Mouse (Mus musculus) forebrain, embryonic 10.5 days (tissue): Measurements from ENCODE around the gene Prlr. TPM values are rescaled to one million over a fixed set of nuclear protein-coding genes. Genes with fewer than 3 reads are reported as not detected.

Source experiments
- DNase-seq: peaks from one replicate; pipeline ENCODE4 v3.0.0-alpha.2; 2017; ENCODE audit warnings: low spot score; ENCODE audit errors: extremely low spot score
- H3K27ac ChIP-seq: fragments of 300-500 bp; sonication (generic); 2 replicates; pipeline ENCODE4 v1.5.1; 2016; ENCODE audit warnings: mild to moderate bottlenecking
- H3K27me3 ChIP-seq: fragments of 300-500 bp; sonication (generic); 2 replicates; pipeline ENCODE4 v1.6.1; 2016; ENCODE audit warnings: mild to moderate bottlenecking; ENCODE audit not compliant: poor library complexity, severe bottlenecking
- H3K36me3 ChIP-seq: fragments of 300-500 bp; sonication (generic); replicated peaks from 2 replicates; pipeline ENCODE4 v1.6.1; 2016; ENCODE audit warnings: mild to moderate bottlenecking, moderate library complexity
- H3K4me1 ChIP-seq: fragments of 300-500 bp; sonication (generic); 2 replicates; pipeline ENCODE4 v1.6.1; 2016
- H3K4me3 ChIP-seq: fragments of 300-500 bp; sonication (generic); 2 replicates; pipeline ENCODE4 v1.5.1; 2016; ENCODE audit warnings: mild to moderate bottlenecking, moderate library complexity
- H3K9me3 ChIP-seq: fragments of 300-500 bp; sonication (generic); 2 replicates; pipeline ENCODE4 v1.6.1; 2016; ENCODE audit warnings: mild to moderate bottlenecking, moderate library complexity
- WGBS: fragments of 180-500 bp; shearing (Covaris S2); methylation state at CpG from one replicate; pipeline ENCODE4 v1.1.7; 2016; 5-methylcytosine and 5-hydroxymethylcytosine counted together
- polyA plus RNA-seq: library from polyadenylated mRNA; unstranded; fragments of >200 nt; fragmentation: Nextera tagmentation; extraction: Ambion mirVana; gene quantifications from 2 replicates; pipeline ENCODE4 v1.2.1, GENCODE M21; 2016

Gene Prlr
- polyA plus RNA-seq, 1 experiment from 2014 or later = 0.07 TPM

DNA sequence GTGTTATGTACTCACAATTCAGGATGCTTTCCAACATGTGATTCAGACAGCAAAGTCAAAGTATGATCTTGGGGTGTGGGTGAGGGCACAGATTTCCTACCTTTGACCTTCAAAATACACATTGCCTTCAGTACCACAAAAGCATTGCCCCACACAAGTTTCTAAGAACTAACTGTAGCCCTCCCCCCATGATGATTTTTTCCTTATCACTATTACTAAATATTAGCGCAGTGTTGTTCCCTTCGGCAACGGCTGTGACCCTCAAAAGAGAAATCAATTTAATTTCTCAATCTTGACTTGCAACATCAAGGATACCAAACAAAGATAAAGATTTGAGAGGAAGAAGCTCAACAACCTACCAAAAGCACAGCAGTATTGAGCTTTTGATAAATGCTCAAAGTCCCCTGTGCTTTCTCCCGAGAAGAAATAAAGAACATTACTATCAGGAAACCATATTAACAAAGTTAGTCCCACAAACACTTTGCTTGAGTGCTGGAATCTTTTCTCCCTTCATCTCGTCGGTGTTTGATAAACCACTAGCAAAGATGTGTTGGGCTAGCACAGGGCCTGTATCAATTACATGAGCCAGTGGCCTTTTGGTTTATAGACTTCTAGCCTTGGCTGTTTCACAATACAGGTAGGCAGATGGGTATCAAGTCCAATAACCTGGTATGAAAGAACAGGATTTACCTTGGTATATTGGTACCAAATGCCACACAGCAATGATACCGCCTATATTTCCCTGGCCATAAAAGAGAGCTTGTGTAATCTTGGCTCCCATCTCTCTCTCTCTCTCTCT, 25.7 kb downstream of the Prlr start:
- Histone ChIP-seq H3K9me3 (no peaks in the 10 kb centered on the region), H3K27me3 (no peaks in the 10 kb centered on the region), H3K4me1 (no peaks in the 10 kb centered on the region), H3K27ac (no peak overlapping the region), H3K4me3 (no peak overlapping the region), H3K36me3 (no peaks in the 10 kb centered on the region)
- no peak for DNase-seq
- WGBS = 92% methylated on average over 7 of the region's 7 CpGs

DNA sequence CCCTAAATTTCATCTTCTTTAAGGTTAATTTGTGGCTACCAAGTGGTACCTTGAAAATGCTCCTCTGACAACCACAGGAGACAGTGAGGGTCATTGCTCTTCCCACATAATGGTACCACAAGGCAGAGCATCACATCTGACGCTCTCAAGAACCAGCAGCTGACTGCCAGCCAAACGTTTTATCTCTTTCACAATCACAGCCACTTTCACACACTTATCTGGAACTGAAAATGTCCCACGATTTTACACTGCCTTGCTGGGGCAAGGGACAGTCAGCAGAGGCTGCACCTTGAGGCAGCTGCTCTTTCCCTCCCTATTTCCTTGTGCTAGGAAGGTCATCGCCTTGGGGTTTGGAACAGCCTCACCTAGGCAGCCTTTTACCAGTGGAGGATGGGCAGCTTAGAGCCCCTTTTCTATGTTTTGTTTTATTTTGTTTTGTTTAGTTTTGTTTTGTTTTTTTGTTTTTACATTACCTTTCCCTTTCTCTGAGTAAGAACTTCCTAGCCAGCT, 33.3 kb downstream of the Prlr start:
- Histone ChIP-seq H3K36me3 (no peaks in the 10 kb centered on the region), H3K4me3 (no peak overlapping the region), H3K27ac (no peak overlapping the region), H3K4me1 (no peaks in the 10 kb centered on the region), H3K27me3 (no peaks in the 10 kb centered on the region), H3K9me3 (no peaks in the 10 kb centered on the region)
- no peak for DNase-seq
- WGBS = 83% methylated on average over 4 of the region's 4 CpGs

DNA sequence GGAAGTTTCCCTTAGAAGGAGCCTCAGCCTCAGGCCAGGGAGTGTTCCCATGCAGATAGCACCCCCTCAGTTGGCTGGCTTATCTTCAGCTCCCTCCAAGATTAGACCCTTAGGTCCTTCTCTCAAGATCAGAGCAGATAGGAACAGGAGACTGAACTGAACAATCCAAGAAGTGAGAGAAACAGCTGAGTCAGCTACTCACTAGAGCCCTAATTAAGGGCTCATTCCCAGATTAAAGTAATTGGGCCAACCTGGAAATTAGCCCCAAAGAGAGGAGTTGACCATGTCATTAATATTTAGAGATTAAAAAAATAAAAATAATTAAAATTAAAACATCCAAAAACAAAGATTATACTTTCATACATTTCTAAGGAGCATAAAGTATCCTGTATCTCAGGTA, 35.0 kb downstream of the Prlr start:
- no peaks in the 10 kb centered on the region for H3K27me3 ChIP-seq
- no peak overlapping the region for H3K4me3 ChIP-seq
- no peaks in the 10 kb centered on the region for H3K36me3 ChIP-seq
- H3K4me1 ChIP-seq = no peaks in the 10 kb centered on the region
- no peaks in the 10 kb centered on the region for H3K9me3 ChIP-seq
- DNase-seq = no peak
- no peak overlapping the region for H3K27ac ChIP-seq

DNA sequence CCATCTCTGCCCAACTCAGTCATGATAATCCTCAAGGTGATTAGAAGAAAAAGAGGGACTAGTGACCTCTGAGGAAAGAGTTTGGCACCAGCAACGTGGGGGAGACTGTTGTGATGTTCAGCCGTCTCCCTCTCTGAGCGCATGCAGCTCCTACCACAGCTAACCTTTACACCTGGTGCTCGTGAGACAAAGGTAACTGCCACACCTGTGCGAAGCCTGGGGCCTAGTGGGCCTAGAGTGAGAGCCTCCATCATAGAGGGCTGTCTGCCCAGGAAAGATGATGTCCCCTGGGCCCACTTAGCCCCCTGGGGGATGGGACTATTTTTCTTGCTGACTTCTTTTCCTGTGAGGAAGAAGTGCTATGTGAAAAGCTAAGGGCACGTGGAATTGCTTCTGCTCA, 36.2 kb downstream of the Prlr start:
- Histone ChIP-seq H3K9me3 (no peaks in the 10 kb centered on the region), H3K4me1 (no peaks in the 10 kb centered on the region), H3K27me3 (no peaks in the 10 kb centered on the region), H3K36me3 (no peaks in the 10 kb centered on the region), H3K4me3 (no peak overlapping the region), H3K27ac (no peak overlapping the region)
- WGBS = 88% methylated on average over 6 of the region's 6 CpGs
- DNase-seq = no peak

DNA sequence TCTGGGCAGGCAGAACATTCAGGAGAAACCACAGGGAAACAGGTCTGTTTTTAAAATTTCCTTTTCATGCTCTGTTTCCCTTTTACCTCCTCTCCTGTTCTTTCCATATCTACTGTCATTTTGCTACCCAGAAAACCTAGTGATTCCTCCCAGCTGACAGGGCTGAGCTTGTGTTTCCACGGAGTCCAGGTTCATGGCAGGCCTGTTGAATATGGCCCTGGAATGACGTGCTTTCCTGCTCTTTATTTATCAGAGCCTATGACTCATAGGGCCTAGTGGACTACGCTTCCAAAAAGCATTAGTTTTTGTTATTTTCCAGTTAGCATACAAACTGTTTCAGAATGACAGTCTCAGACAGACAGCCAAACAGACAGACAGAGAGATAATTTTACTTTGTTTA, 36.7 kb downstream of the Prlr start:
- Histone ChIP-seq H3K36me3 (no peaks in the 10 kb centered on the region), H3K27me3 (no peaks in the 10 kb centered on the region), H3K9me3 (no peaks in the 10 kb centered on the region), H3K27ac (no peak overlapping the region), H3K4me1 (no peaks in the 10 kb centered on the region), H3K4me3 (no peak overlapping the region)
- 91% methylated on average over 3 of the region's 3 CpGs for WGBS
- DNase-seq = no peak

DNA sequence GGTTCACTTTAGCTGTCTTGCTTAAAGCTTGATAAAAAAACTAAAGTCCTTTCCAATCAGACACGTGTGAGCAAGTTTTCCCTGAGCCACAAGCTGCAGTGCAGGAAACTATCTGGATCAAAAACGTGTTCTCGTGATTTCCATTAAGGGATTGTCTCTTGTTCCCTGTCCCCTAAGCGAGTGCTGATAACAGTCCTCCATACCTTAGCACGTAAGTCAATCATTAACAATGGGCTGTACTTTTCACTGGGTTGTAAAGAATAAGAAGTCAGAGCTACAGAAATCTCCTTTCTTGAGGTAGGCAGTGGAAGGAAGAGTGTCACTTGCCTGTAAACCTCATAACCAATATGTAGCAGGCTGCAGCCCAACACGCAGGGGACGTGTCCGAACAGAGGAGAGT, 38.7 kb downstream of the Prlr start:
- H3K36me3 ChIP-seq = no peaks in the 10 kb centered on the region
- no peaks in the 10 kb centered on the region for H3K4me1 ChIP-seq
- 91% methylated on average over 8 of the region's 8 CpGs for WGBS
- no peaks in the 10 kb centered on the region for H3K27me3 ChIP-seq
- no peak overlapping the region for H3K27ac ChIP-seq
- no peak for DNase-seq
- H3K4me3 ChIP-seq = no peak overlapping the region
- no peaks in the 10 kb centered on the region for H3K9me3 ChIP-seq

DNA sequence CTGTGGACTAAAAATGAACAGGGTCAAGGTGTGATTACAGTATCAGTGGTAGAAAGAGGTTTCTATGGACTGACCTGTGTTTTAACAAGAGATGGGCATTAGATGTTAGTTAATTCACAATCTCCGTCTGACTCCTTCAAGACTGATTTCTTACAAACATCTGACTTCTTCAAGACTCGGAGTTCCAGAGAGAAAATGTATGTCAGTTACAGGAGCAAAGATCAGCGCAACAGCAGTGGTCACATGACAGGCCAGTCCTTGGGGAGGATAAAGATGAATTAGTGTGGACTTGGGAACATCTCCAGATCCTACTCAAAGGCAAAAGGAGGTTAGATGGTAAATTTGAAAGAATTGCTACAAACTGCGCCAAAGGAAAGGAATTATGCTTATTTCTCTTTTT, 39.2 kb downstream of the Prlr start:
- Histone ChIP-seq H3K4me1 (no peaks in the 10 kb centered on the region), H3K9me3 (no peaks in the 10 kb centered on the region), H3K36me3 (no peaks in the 10 kb centered on the region), H3K27ac (no peak overlapping the region), H3K4me3 (no peak overlapping the region), H3K27me3 (no peaks in the 10 kb centered on the region)
- 90% methylated on average over 4 of the region's 4 CpGs for WGBS
- DNase-seq = no peak

DNA sequence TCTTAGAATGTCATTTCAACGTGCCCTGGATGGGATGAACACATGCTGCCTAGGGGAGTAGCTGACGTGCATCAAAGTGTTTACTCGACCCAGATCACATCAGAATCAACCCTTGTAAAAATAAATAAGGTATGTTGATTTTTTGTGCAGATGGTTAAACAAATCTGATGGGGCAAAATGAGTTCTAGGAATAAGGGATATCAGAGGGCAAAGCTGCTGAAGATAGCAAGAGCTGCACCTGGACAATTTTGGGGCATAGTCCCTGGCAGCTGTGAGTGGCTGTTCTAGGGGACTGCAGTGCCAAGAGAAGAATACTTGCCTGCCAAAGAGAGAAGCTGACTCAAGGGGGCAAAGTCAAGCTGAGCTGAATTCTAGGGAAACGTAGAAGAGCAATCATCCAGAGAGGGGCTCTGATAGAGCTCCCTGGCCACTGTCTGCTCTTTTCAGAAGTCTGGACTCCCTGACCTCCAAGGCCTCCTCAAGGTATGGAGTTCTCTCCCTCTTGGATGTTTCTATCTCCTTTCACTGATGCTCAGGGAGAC, 46.6 kb downstream of the Prlr start:
- no peaks in the 10 kb centered on the region for H3K36me3 ChIP-seq
- 75% methylated on average over 4 of the region's 4 CpGs for WGBS
- no peaks in the 10 kb centered on the region for H3K4me1 ChIP-seq
- no peaks in the 10 kb centered on the region for H3K9me3 ChIP-seq
- no peaks in the 10 kb centered on the region for H3K27me3 ChIP-seq
- H3K4me3 ChIP-seq = no peak overlapping the region
- DNase-seq = no peak
- H3K27ac ChIP-seq = no peak overlapping the region

DNA sequence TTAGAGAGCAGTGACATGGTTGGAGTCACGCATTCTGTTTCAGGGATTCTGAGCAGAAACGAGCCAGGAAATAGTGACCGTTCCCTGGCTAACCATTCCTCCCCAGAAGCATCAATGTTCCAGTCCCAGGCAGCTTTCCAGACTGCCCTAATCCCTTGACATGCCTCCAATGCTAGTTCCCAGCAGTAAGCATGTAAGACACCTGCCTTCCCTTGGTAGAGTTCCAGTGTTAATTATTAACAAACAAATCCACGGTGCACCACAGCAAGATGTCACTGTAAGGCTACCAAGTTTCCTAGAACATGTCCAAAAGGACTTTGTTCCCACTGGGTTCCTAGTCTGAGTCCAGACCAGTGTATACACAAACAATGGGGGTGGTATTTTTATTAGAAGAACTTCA, 48.7 kb downstream of the Prlr start:
- no peaks in the 10 kb centered on the region for H3K36me3 ChIP-seq
- WGBS = 90% methylated on average over 4 of the region's 4 CpGs
- no peak for DNase-seq
- no peaks in the 10 kb centered on the region for H3K27me3 ChIP-seq
- no peaks in the 10 kb centered on the region for H3K4me1 ChIP-seq
- no peaks in the 10 kb centered on the region for H3K9me3 ChIP-seq
- H3K4me3 ChIP-seq = no peak overlapping the region
- H3K27ac ChIP-seq = no peak overlapping the region

DNA sequence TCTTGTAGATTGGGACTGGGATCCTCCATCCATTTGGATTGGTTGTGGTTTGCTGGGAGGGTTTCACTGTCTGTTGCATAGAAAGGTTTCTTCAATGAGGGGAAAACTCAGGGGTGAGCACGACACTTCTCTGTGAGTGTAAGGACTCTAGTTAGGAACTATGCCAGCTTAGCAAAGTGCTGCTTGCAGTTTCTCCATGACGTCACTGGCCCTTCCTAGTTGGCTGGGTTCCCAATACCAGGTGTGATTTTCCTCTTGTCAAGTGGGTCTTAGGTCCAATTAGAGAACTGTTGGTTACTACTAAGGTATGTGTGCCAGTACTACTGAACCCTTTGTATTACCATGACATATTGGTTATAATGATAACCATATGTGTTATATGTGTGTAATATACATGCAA, 51.6 kb downstream of the Prlr start:
- H3K27ac ChIP-seq = no peak overlapping the region
- no peak for DNase-seq
- H3K9me3 ChIP-seq = no peaks in the 10 kb centered on the region
- no peaks in the 10 kb centered on the region for H3K27me3 ChIP-seq
- H3K36me3 ChIP-seq = no peaks in the 10 kb centered on the region
- H3K4me3 ChIP-seq = no peak overlapping the region
- no peaks in the 10 kb centered on the region for H3K4me1 ChIP-seq
- WGBS = 91% methylated on average over 2 of the region's 2 CpGs

DNA sequence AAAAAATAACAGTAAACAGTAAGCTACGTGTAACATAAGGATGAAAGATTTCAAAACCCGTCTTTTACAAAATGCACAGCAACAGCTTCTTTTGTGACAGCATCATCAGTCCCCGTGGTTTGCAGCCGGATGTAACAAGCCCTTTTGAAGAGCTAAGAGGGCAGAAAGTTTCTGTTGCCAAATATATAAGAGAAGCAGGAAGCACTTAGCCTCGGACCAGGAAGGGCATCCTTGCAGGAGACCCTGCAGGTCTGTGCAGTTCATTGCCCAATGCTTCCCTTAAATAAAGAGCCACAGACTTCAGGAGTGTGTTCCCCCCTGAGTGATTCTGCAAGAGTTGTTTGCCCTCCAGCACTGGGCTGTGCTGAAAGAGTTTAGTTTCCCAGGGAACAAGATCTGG, 58.9 kb downstream of the Prlr start:
- WGBS = 89% methylated on average over 5 of the region's 5 CpGs
- Histone ChIP-seq H3K4me3 (no peak overlapping the region), H3K4me1 (no peaks in the 10 kb centered on the region), H3K27ac (no peak overlapping the region), H3K27me3 (no peaks in the 10 kb centered on the region), H3K36me3 (no peaks in the 10 kb centered on the region), H3K9me3 (no peaks in the 10 kb centered on the region)
- no peak for DNase-seq

DNA sequence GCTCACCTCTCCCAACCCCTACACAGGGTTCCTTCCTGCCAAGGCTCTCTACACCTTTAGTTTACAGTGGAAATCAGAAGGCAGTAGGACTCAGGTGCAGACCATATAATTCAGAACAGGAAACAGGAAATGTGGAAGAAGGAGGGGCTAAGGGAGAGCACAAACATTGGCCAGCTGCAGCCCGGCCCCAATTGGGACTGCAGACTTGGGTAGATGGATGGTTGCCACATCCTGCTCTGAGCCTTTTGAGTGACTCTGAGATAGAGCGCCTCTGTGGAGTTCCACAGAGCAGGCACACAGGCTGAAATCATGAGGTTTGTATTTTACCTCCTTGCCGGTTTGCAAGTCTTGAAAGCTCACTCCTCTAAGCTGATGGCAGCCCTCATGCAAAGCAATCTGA, 59.8 kb downstream of the Prlr start:
- DNase-seq = no peak
- H3K4me3 ChIP-seq = no peak overlapping the region
- H3K9me3 ChIP-seq = no peaks in the 10 kb centered on the region
- no peak overlapping the region for H3K27ac ChIP-seq
- WGBS = 87% methylated on average over 3 of the region's 3 CpGs
- no peaks in the 10 kb centered on the region for H3K27me3 ChIP-seq
- H3K36me3 ChIP-seq = no peaks in the 10 kb centered on the region
- H3K4me1 ChIP-seq = no peaks in the 10 kb centered on the region

DNA sequence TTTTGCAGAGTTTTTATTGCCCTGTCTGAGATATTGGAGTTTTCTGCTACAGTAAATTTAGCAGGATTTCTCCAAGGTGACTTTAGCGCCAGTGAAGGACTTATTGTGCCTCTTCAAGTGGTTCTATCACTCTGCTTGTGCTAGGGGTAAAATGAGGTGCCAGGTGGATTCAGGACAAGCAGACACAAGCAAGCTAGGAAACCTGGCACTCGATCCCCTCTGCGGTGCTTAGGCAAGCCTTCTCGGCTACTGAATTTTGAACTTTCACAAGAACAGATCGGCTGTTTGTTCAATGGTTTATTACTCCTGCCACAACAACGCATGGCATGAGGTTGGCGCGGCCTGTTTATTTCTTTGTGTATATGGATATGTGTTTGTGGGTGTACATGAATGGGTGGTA, 61.4 kb downstream of the Prlr start:
- no peak for DNase-seq
- H3K9me3 ChIP-seq = no peaks in the 10 kb centered on the region
- WGBS = 95% methylated on average over 8 of the region's 8 CpGs

More for the DNA sequence above, 61.4 kb downstream of the Prlr start:
- Histone ChIP-seq H3K4me3 (no peak overlapping the region), H3K4me1 (no peaks in the 10 kb centered on the region), H3K36me3 (no peaks in the 10 kb centered on the region), H3K27ac (no peak overlapping the region), H3K27me3 (no peaks in the 10 kb centered on the region)
